Mouse (Mus musculus): ENCODE data around the gene Ddb1. TPM values are rescaled to one million over a fixed set of nuclear protein-coding genes. Genes with fewer than 3 reads are reported as not detected.

Ddb1 gene
- polyA plus RNA-seq, 2 experiments from 2014 or later: 79.6 to 85.1 TPM

DNA sequence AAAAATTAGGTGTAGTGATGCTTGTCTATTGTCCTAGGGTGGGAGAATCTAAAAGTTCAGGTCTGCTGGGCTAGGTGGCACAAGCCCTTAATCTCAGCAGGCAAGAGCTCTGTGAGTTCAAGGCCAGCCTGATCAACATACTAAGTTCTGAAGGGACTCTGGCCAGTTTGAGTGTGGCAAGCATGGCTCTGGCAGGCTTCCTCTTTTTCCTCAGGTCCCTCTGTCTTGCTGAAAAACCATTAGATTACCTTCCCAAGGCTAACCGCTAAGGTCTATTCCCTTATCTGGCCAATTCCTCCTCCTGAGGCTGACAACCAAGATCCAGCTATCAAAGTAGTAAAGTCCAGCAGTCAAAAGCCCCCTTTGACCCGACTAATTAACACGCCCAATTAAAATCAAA lies 57.5 kb downstream of the Ddb1 start:
- ATAC-seq: no peak

DNA sequence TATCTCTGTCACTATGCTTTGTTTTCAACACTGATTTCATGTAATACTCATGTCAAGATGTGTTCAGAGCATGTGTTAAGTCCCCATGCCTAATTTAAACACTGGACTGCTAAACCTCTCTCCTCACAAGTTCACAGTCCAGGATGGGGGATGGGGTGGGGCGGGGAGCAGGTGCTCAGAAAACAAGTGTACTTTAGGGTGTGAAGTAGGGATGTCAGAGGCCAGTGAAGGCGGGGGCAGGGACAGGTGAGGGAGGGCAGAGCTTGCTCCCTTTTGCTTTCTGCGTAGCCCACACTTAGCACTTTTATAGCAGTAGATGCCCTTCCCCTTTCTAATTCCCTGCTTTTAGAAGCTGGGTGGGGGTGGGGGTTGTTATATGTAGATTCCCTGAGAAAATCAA lies 60.0 kb downstream of the Ddb1 start:
- no peak for ATAC-seq

DNA sequence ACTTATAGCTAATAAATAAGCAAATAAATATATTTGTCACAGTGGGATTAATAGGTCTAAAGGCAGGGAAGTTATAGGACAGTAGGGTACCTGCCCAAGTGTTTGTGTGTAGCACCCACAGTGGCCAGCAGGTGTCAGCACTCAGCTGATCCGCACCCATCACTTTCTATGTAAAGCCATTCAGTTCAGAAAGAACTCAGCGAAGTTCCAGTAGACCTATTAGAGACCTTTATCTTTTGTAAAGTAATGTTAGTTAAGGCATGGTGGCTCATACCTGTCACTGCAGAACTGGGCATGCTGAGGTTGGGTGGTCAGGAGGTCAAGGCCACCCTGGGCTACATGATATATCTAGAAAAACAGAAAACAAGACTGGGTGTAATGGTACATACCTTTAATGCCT lies 60.4 kb downstream of the Ddb1 start:
- no peak for ATAC-seq

DNA sequence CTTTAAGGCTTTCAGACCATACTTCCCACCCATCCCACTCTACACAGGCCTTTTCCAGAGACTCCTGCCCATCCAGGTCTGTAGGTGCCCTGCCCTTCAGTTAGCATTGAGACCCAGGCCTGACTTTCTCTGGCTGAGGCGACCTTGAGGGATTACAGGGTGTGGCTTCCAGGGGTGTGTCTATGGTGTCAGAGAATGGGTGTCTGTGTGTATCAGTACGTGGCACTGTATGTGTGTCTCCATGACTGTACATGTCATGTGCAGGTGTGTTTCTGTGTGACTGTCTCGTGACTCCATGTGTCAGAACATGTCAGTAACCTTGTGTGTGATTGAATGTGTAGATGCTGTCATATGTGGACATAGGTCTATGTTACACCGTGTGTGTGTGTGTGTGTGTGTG lies 66.2 kb downstream of the Ddb1 start:
- no peak for ATAC-seq

DNA sequence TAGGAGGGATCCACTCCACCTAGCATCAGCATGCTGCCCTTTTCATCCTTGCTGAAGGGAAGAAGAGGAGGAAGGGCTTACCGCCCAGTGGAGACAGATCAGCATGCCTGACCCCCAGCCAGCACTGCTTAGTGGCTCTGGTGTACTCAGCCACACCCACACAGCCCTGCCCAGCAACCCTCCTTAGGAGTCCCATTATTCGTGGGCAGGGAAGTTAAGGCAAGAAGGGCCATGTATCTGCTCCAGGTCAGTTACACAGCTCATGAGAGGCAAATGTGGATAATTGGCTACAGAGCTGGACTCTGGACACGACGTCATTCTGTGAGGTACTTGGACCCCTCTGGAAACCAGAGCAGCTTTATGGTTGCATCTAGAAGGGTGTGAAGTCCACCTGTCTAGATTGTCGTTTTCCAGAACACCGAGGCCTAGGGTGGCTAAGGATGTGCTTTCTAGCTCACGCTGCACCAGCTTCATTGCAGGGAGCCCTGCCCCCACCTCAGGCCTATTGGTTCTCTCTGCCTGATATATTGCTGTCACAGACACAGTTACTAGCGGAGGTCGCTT lies 66.8 kb downstream of the Ddb1 start:
- no peak for ATAC-seq

DNA sequence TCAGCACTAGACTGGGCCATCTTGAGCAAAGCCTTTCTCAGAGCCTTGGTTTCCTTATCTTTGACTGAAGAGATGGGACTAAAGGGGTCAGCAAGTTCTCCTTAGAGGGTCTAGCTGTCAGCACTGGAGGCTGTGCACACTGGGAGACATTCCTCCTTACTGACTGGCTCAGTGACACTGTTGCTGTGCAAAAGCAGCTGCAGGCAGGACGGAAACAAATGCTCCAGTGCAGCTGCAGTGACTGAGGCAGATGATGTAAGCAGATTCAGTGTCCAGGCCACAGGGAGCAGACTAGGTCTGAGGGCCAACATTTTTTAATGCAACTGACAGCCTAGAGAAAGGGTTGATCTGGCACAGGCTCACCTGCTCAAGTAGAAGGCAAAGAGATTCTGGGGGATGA lies 68.1 kb downstream of the Ddb1 start:
- ATAC-seq: no peak

DNA sequence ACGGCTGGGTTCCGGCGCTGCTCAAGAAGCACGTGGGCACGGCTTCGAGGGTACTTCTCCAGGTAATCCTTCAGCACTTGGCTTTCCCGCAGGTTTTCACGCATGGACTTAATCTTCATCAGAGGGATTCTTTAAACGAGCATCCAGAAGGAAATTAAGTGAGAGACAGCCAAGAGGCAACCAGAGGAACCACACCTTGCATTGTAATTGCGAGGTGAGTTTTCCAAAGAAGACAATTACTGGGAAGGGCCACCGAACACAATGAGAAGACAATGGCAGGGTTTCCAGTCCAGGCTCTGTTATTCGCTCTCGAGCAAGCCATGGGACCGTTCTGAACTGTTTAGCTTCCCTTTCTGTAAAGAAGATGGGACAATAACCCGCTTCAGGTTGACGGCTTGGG lies 71.5 kb downstream of the Ddb1 start:
- ATAC-seq: no peak

DNA sequence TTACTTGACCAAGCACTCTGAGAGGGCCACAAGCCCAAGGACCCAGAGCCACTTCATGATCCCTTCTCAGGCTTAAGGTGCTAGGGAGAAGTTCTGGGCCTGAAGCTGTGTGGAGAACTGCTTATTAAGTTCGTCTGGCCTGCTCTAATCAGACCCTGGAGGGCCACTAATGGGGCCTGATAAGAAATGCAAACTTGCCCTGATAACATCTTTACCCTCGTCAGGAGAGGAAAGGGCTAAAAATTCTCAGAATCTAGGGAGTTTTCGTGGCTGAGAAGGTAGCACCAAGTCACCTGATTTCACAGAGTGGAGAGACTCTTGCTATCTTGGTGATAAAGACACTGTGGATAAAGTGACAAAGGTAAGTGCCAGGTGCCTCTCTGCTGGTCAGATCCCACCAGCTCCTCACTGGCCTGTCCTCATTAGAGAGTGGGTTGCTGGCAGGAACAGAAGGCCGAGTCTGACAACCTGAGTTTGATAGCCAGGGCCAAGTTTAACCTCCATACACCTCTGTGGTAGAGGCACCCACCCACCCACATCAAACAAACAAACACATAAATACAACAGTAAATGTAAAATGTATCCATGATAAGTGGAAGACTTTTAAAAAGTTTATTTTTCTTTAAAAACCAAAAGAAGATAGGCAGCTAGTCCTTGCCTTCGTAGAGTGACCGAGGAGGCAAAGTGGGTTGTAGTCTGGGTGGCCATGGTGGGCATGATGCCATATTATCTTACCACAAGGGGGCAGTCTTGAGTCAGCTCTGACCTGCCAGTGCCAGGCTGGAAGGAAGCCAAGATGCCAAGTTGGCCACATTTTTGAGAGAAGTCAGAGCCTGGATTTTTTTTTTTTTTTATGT lies 73.0 kb downstream of the Ddb1 start, which contains the start of gene Pga5:
Gene Pga5, minus strand, starts transcription at position 157 of the 857 bp plus-strand sequence.
- no peak for ATAC-seq

DNA sequence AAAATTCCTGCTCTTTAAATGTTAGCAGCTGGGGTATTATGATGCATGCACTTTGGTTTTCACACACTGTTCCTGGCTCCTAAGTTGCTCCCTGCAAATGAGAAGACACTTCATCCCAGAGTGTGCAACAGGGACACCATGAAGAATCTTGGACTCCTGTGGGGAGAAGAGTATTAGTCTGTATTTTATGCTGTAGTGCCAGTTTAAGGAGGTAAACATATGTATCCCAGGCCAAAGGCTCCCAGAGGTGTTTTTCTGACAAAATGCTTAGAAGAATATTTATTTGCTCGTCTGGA lies 73.6 kb downstream of the Ddb1 start:
- no peak for ATAC-seq

Other genes with a start within 250 kb of the Ddb1 start
- gene Syt7, start 216.2 kb upstream of the Ddb1 start, polyA plus RNA-seq (2017; shearing (Covaris generic)): under 1 TPM in 1 of 2 experiments, not detected in 1; 0.05 TPM
- gene Lrrc10b, start 147.9 kb upstream of the Ddb1 start, polyA plus RNA-seq (2017; shearing (Covaris generic)): not detected
- under 1 TPM in 1 of 2 experiments, not detected in 1; 0.41 TPM for gene Ppp1r32, start 122.4 kb upstream of the Ddb1 start, polyA plus RNA-seq (2017; shearing (Covaris generic))
- gene Cpsf7, start 80.1 kb upstream of the Ddb1 start, polyA plus RNA-seq (2017; shearing (Covaris generic)): 10 to 100 TPM; 53.2 to 54.5 TPM
- 10 to 100 TPM; 77.2 to 87.7 TPM for gene Sdhaf2, start 79.2 kb upstream of the Ddb1 start, polyA plus RNA-seq (2017; shearing (Covaris generic))
- 1 to 10 TPM; 5.9 to 8.4 TPM for gene Tmem216, start 49.1 kb upstream of the Ddb1 start, polyA plus RNA-seq (2017; shearing (Covaris generic))
- gene Cyb561a3, start 28.2 kb upstream of the Ddb1 start, polyA plus RNA-seq (2017; shearing (Covaris generic)): 10 to 100 TPM; 33.9 to 39.6 TPM
- 10 to 100 TPM; 15.2 to 19.2 TPM for gene Tmem138, start 28.0 kb upstream of the Ddb1 start, polyA plus RNA-seq (2017; shearing (Covaris generic))
- gene Tkfc, start 327 bp downstream of the Ddb1 start, polyA plus RNA-seq (2017; shearing (Covaris generic)): 10 to 100 TPM in 1 of 2 experiments, 1 to 10 TPM in 1; 6.3 to 12.3 TPM
- gene Vwce, start 28.9 kb downstream of the Ddb1 start, polyA plus RNA-seq (2017; shearing (Covaris generic)): 1 to 10 TPM in 1 of 2 experiments, not detected in 1; 1.1 TPM
- gene Pga5, start 72.7 kb downstream of the Ddb1 start, polyA plus RNA-seq (2017; shearing (Covaris generic)): not detected
- gene Vps37c, start 83.4 kb downstream of the Ddb1 start, polyA plus RNA-seq (2017; shearing (Covaris generic)): 10 to 100 TPM; 11.1 to 13.2 TPM
- gene Cd5, start 133.7 kb downstream of the Ddb1 start, polyA plus RNA-seq (2017; shearing (Covaris generic)): 100 to 1,000 TPM; 406 to 482 TPM
- 100 to 1,000 TPM; 365 to 512 TPM for gene Cd6, start 224.7 kb downstream of the Ddb1 start, polyA plus RNA-seq (2017; shearing (Covaris generic))
- 1 to 10 TPM; 3.8 to 6.2 TPM for gene Slc15a3, start 234.4 kb downstream of the Ddb1 start, polyA plus RNA-seq (2017; shearing (Covaris generic))

All from activated CD4-positive, CD25-positive, alpha-beta regulatory T cell, adult 4 months (primary cell).